Mouse (Mus musculus): ENCODE data around the gene Usp32. TPM values are rescaled to one million over a fixed set of nuclear protein-coding genes. Genes with fewer than 3 reads are reported as not detected.

Usp32 gene
- polyA plus RNA-seq, 2 experiments = 14.4 to 25.6 TPM

DNA sequence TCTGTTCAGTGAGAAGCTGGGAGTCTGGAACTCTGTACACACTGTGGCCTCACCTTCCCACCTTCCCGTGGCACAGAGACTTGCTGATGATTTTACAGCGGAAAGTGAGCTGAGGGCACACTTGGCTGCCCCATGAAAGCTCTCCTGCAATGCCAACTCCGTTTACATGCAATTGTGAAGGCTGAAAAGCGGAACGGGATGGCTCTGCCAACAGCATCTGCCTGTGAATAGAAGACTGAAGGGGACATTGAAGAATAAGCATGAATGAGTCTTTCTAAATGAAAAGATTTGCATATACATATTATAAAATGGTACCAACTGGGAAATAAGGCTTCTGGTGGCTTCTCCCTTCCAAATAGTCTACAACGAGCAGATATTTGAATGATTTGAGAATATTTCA is 192.8 kb downstream of the Usp32 start:
- no peak overlapping the region for H3K27ac ChIP-seq
- no peak overlapping the region for H3K4me3 ChIP-seq (ENCODE audit: insufficient read depth in 1 of 2, low read depth in 2 of 2, low read length in 2 of 2)
- DNase-seq (ENCODE audit: low read depth in 3 of 3, low spot score in 3 of 3) (no peak), ATAC-seq (ENCODE audit: insufficient read depth) (no peak)
- TF ChIP-seq EP300 (IDR thresholded peaks at IDR 0.05; ENCODE audit: low read depth) (no peak), CTCF (IDR thresholded peaks at IDR 0.05; ENCODE audit: low read depth) (no peak)
- 64% methylated on average over 6 of the region's 6 CpGs for WGBS (ENCODE audit: insufficient replicate concordance)
- no peaks in the 10 kb centered on the region for H3K9me3 ChIP-seq (ENCODE audit: control insufficient read depth, low read length)
- H3K36me3 ChIP-seq (replicated peaks; ENCODE audit: control insufficient read depth, insufficient read depth, low read depth) = no peaks in the 10 kb centered on the region
- H3K4me1 ChIP-seq (replicated peaks; ENCODE audit: control insufficient read depth in 2 of 2, insufficient read depth in 2 of 2, low read length in 1 of 2) = peaks cover 0 to 2% of the 10 kb centered on the region in 2 experiments; a peak in 1 of 4 replicates
- H3K27me3 ChIP-seq (ENCODE audit: control insufficient read depth, insufficient read depth, low read length) = peaks cover 6% of the 10 kb centered on the region
- no peak overlapping the region for H3K4me2 ChIP-seq (ENCODE audit: low read depth)
- no peak overlapping the region for H3K9ac ChIP-seq (replicated peaks)

DNA sequence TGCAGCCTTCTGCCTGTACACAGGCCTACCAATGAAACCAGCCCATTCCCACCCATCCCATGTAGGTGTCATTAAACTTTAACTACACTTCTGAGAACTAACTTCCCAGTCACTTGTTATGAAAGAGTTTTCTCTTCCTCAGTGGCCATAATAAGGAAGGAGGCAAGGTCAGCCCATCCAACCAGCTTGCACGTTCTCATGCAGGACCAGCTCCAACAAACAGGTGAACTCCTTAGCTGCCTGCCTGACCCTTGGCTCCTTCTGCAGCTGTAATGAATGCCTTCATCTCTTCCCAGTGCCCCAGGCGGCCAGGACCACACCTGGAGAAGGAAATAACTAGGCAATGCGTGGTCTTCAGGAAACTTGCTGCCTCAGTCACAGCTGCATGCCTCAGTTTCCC is 194.1 kb downstream of the Usp32 start:
- H3K27ac ChIP-seq = no peak overlapping the region
- DNase-seq (ENCODE audit: low read depth in 3 of 3, low spot score in 3 of 3) (no peak), ATAC-seq (ENCODE audit: insufficient read depth) (no peak)
- H3K36me3 ChIP-seq (replicated peaks; ENCODE audit: control insufficient read depth, insufficient read depth, low read depth) = no peaks in the 10 kb centered on the region
- no peaks in the 10 kb centered on the region for H3K9me3 ChIP-seq (ENCODE audit: control insufficient read depth, low read length)
- H3K4me3 ChIP-seq (ENCODE audit: insufficient read depth in 1 of 2, low read depth in 2 of 2, low read length in 2 of 2) = no peak overlapping the region
- 36% methylated on average over 3 of the region's 3 CpGs for WGBS (ENCODE audit: insufficient replicate concordance)
- H3K27me3 ChIP-seq (ENCODE audit: control insufficient read depth, insufficient read depth, low read length) = peaks cover 6% of the 10 kb centered on the region
- H3K9ac ChIP-seq (replicated peaks) = no peak overlapping the region
- TF ChIP-seq EP300 (IDR thresholded peaks at IDR 0.05; ENCODE audit: low read depth) = no peak
- no peak for TF ChIP-seq CTCF (IDR thresholded peaks at IDR 0.05; ENCODE audit: low read depth)
- no peak overlapping the region for H3K4me2 ChIP-seq (ENCODE audit: low read depth)
- peaks cover 0 to 2% of the 10 kb centered on the region in 2 experiments; a peak in 1 of 4 replicates for H3K4me1 ChIP-seq (replicated peaks; ENCODE audit: control insufficient read depth in 2 of 2, insufficient read depth in 2 of 2, low read length in 1 of 2)

- Histone ChIP-seq H3K4me1 (replicated peaks; ENCODE audit: control insufficient read depth in 2 of 2, insufficient read depth in 2 of 2, low read length in 1 of 2) (no peaks in the 10 kb centered on the region; a peak in 1 of 4 replicates), H3K4me2 (ENCODE audit: low read depth) (peak overlapping the region; percentile 5; the same call in 1 of the 2 replicates), H3K4me3 (ENCODE audit: insufficient read depth in 1 of 2, low read depth in 2 of 2, low read length in 2 of 2) (no peak overlapping the region), H3K27ac (no peak overlapping the region), H3K36me3 (replicated peaks; ENCODE audit: control insufficient read depth, insufficient read depth, low read depth) (no peaks in the 10 kb centered on the region), H3K9ac (replicated peaks) (no peak overlapping the region), H3K27me3 (ENCODE audit: control insufficient read depth, insufficient read depth, low read length) (peaks cover 6% of the 10 kb centered on the region), H3K9me3 (ENCODE audit: control insufficient read depth, low read length) (no peaks in the 10 kb centered on the region)
- no peak for ATAC-seq (ENCODE audit: insufficient read depth)
- TF ChIP-seq CTCF (IDR thresholded peaks at IDR 0.05; ENCODE audit: low read depth) (no peak), EP300 (IDR thresholded peaks at IDR 0.05; ENCODE audit: low read depth) (no peak)
- WGBS (ENCODE audit: insufficient replicate concordance) = 9% methylated on average over 12 of the region's 12 CpGs
- DNase-seq (ENCODE audit: low read depth in 3 of 3, low spot score in 3 of 3) = no peak
These were observed 195.1 kb downstream of the Usp32 start for GRCm38 (mm10) chr11:84944639-84945435.

- Histone ChIP-seq H3K27ac (no peak overlapping the region), H3K4me2 (ENCODE audit: low read depth) (peak overlapping the region; percentile 8; the same call in 1 of the 2 replicates), H3K4me3 (ENCODE audit: insufficient read depth in 1 of 2, low read depth in 2 of 2, low read length in 2 of 2) (no peak overlapping the region), H3K9ac (replicated peaks) (no peak overlapping the region), H3K9me3 (ENCODE audit: control insufficient read depth, low read length) (no peaks in the 10 kb centered on the region), H3K36me3 (replicated peaks; ENCODE audit: control insufficient read depth, insufficient read depth, low read depth) (no peaks in the 10 kb centered on the region), H3K4me1 (replicated peaks; ENCODE audit: control insufficient read depth in 2 of 2, insufficient read depth in 2 of 2, low read length in 1 of 2) (no peaks in the 10 kb centered on the region; a peak in 1 of 4 replicates), H3K27me3 (ENCODE audit: control insufficient read depth, insufficient read depth, low read length) (peaks cover 6% of the 10 kb centered on the region)
- WGBS (ENCODE audit: insufficient replicate concordance) = under 1% methylated on average over 15 of the region's 15 CpGs
- DNase-seq (ENCODE audit: low read depth in 3 of 3, low spot score in 3 of 3) = peak; percentile 11 to 36 (median 22)
- no peak for ATAC-seq (ENCODE audit: insufficient read depth)
- no peak for TF ChIP-seq CTCF (IDR thresholded peaks at IDR 0.05; ENCODE audit: low read depth)
These were observed 196.0 kb downstream of the Usp32 start for GRCm38 (mm10) chr11:84943948-84944347.

GRCm38 (mm10) chr11:84940140-84940539 is 199.8 kb downstream of the Usp32 start:
- H3K9me3 ChIP-seq (ENCODE audit: control insufficient read depth, low read length) = no peaks in the 10 kb centered on the region
- H3K4me1 ChIP-seq (replicated peaks; ENCODE audit: control insufficient read depth in 2 of 2, insufficient read depth in 2 of 2, low read length in 1 of 2) = no peaks in the 10 kb centered on the region
- no peak overlapping the region for H3K9ac ChIP-seq (replicated peaks)
- H3K4me3 ChIP-seq (ENCODE audit: insufficient read depth in 1 of 2, low read depth in 2 of 2, low read length in 2 of 2) = no peak overlapping the region
- no peak for ATAC-seq (ENCODE audit: insufficient read depth)
- WGBS (ENCODE audit: insufficient replicate concordance) = 65% methylated on average over 10 of the region's 10 CpGs
- TF ChIP-seq EP300 (IDR thresholded peaks at IDR 0.05; ENCODE audit: low read depth) = no peak
- no peak overlapping the region for H3K4me2 ChIP-seq (ENCODE audit: low read depth)
- peaks cover 2% of the 10 kb centered on the region for H3K27me3 ChIP-seq (ENCODE audit: control insufficient read depth, insufficient read depth, low read length)
- no peaks in the 10 kb centered on the region for H3K36me3 ChIP-seq (replicated peaks; ENCODE audit: control insufficient read depth, insufficient read depth, low read depth)
- no peak overlapping the region for H3K27ac ChIP-seq
- DNase-seq (ENCODE audit: low read depth in 3 of 3, low spot score in 3 of 3) = no peak

All from liver, embryonic 14.5 days (tissue).